In genomic region chrX:162844447-162845100, GRCm38 (mm10) we compare ENCODE assay signal across 17 mouse cellular contexts. TPM values are rescaled to one million over a fixed set of nuclear protein-coding genes. Genes with fewer than 3 reads are reported as not detected.
DNase-seq lines count a peak whose midpoint lies in the region; ATAC-seq and TF ChIP-seq lines count a peak whose summit lies in the region.
"Had no signal": no experiment of that assay in that cellular context is flagged by ENCODE, and none has a peak within 500 bp of the region (broad histone marks: within the 10 kb centered on the region; RNA-seq: fewer than 3 reads in every experiment).

No protein-coding gene starts in this region.

- H3K9ac ChIP-seq in liver, embryonic 14.5 days (replicated peaks): no peak overlapping the region
- no peak overlapping the region for H3K9ac ChIP-seq in liver, embryonic 11.5 days (ENCODE audit: low read depth, low read length)
- no peak overlapping the region for H3K9ac ChIP-seq in ES-Bruce4 (ENCODE audit: low read depth, poor library complexity, severe bottlenecking)
- no peak overlapping the region for H3K9ac ChIP-seq in forebrain, embryonic 12.5 days
- H3K9ac ChIP-seq: embryonic facial prominence, embryonic 15.5 days; liver, embryonic 15.5 days; midbrain, embryonic 12.5 days had no signal

- WGBS in liver, embryonic 14.5 days (ENCODE audit: insufficient replicate concordance): 58% methylated on average over 8 of the region's 8 CpGs
- 69% methylated on average over 8 of the region's 8 CpGs for WGBS in liver, embryonic 11.5 days
- WGBS in forebrain, embryonic 12.5 days: 70% methylated on average over 8 of the region's 8 CpGs

- peak; percentile 48 to 61 for DNase-seq in cerebellum, postnatal 10 days
- DNase-seq in cerebellum, adult 18-20 months: no peak
- DNase-seq in liver, embryonic 14.5 days (ENCODE audit: low read depth in 3 of 3, low spot score in 3 of 3): no peak
- DNase-seq in liver, embryonic 11.5 days (ENCODE audit: low spot score): no peak
- peak; percentile 7 for DNase-seq in kidney, postnatal 10 days
- no peak for DNase-seq in left cerebral cortex, postnatal 25 days (ENCODE audit: low spot score in 2 of 2)
- DNase-seq: B cell, adult 2 months; cerebellum, postnatal 36 days; right cerebral cortex, adult 18-20 months had no signal

- H3K4me3 ChIP-seq in liver, embryonic 14.5 days (ENCODE audit: insufficient read depth in 1 of 2, low read depth in 2 of 2, low read length in 2 of 2): no peak overlapping the region
- no peak overlapping the region for H3K4me3 ChIP-seq in liver, embryonic 11.5 days (ENCODE audit: low read depth, low read length)
- H3K4me3 ChIP-seq in ES-Bruce4 (ENCODE audit: low read depth, low read length): no peak overlapping the region
- H3K4me3 ChIP-seq in forebrain, embryonic 12.5 days (replicated peaks): no peak overlapping the region
- H3K4me3 ChIP-seq: embryonic facial prominence, embryonic 15.5 days; left cerebral cortex, adult 2 months; liver, embryonic 15.5 days; midbrain, embryonic 12.5 days had no signal

- no peaks in the 10 kb centered on the region for H3K4me1 ChIP-seq in liver, embryonic 14.5 days (replicated peaks; ENCODE audit: control insufficient read depth in 2 of 2, insufficient read depth in 2 of 2, low read length in 1 of 2)
- no peaks in the 10 kb centered on the region for H3K4me1 ChIP-seq in liver, embryonic 11.5 days (replicated peaks; ENCODE audit: control insufficient read depth, insufficient read depth, low read length)
- H3K4me1 ChIP-seq in ES-Bruce4 (ENCODE audit: control insufficient read depth, insufficient read depth, low read length): peaks cover 1% of the 10 kb centered on the region
- H3K4me1 ChIP-seq in forebrain, embryonic 12.5 days: no peaks in the 10 kb centered on the region
- H3K4me1 ChIP-seq: embryonic facial prominence, embryonic 15.5 days; liver, embryonic 15.5 days; midbrain, embryonic 12.5 days had no signal

- no peak overlapping the region for H3K4me2 ChIP-seq in liver, embryonic 14.5 days (ENCODE audit: low read depth)
- H3K4me2 ChIP-seq in liver, embryonic 11.5 days: no peak overlapping the region
- H3K4me2 ChIP-seq in forebrain, embryonic 12.5 days: no peak overlapping the region
- H3K4me2 ChIP-seq: embryonic facial prominence, embryonic 15.5 days; liver, embryonic 15.5 days; midbrain, embryonic 12.5 days had no signal

- H3K9me3 ChIP-seq in liver, embryonic 14.5 days (ENCODE audit: control insufficient read depth, low read length): no peaks in the 10 kb centered on the region
- no peaks in the 10 kb centered on the region for H3K9me3 ChIP-seq in liver, embryonic 11.5 days (ENCODE audit: control insufficient read depth, low read length)
- H3K9me3 ChIP-seq in ES-Bruce4 (replicated peaks; ENCODE audit: control insufficient read depth, insufficient read depth, low read length, poor library complexity, severe bottlenecking): peaks cover 16% of the 10 kb centered on the region
- H3K9me3 ChIP-seq in forebrain, embryonic 12.5 days: no peaks in the 10 kb centered on the region
- H3K9me3 ChIP-seq: embryonic facial prominence, embryonic 15.5 days; liver, embryonic 15.5 days; midbrain, embryonic 12.5 days had no signal

- intact Hi-C loops in left cerebral cortex, postnatal 25 days (cut with DNase I): no loop called here

- no peaks in the 10 kb centered on the region for H3K36me3 ChIP-seq in liver, embryonic 14.5 days (replicated peaks; ENCODE audit: control insufficient read depth, insufficient read depth, low read depth)
- H3K36me3 ChIP-seq in liver, embryonic 11.5 days (ENCODE audit: control insufficient read depth, insufficient read depth, low read length): no peaks in the 10 kb centered on the region
- no peaks in the 10 kb centered on the region for H3K36me3 ChIP-seq in ES-Bruce4 (ENCODE audit: control insufficient read depth, insufficient read depth, low read length, poor library complexity, severe bottlenecking)
- H3K36me3 ChIP-seq in forebrain, embryonic 12.5 days (replicated peaks): no peaks in the 10 kb centered on the region
- H3K36me3 ChIP-seq: embryonic facial prominence, embryonic 15.5 days; liver, embryonic 15.5 days; midbrain, embryonic 12.5 days had no signal

- no peak for ATAC-seq in liver, embryonic 14.5 days (ENCODE audit: insufficient read depth)
- ATAC-seq in liver, embryonic 11.5 days (replicated peaks; ENCODE audit: low FRiP score): no peak
- ATAC-seq in forebrain, embryonic 12.5 days (ENCODE audit: low FRiP score): no peak
- ATAC-seq: forebrain, embryonic 16.5 days; Patski had no signal

- no peak for TF ChIP-seq EP300 in liver, embryonic 14.5 days (IDR thresholded peaks at IDR 0.05; ENCODE audit: low read depth)
- TF ChIP-seq EP300 in ES-Bruce4 (IDR thresholded peaks at IDR 0.05; ENCODE audit: insufficient read depth, low read depth, low read length): no peak

- H3K27ac ChIP-seq in liver, embryonic 14.5 days: no peak overlapping the region
- no peak overlapping the region for H3K27ac ChIP-seq in liver, embryonic 11.5 days (ENCODE audit: low read depth, low read length)
- H3K27ac ChIP-seq in ES-Bruce4 (ENCODE audit: insufficient read depth, low read length): no peak overlapping the region
- no peak overlapping the region for H3K27ac ChIP-seq in forebrain, embryonic 12.5 days
- H3K27ac ChIP-seq: embryonic facial prominence, embryonic 15.5 days; left cerebral cortex, adult 2 months; liver, embryonic 15.5 days; midbrain, embryonic 12.5 days had no signal

- peak; percentile 51 for TF ChIP-seq CTCF in liver, embryonic 14.5 days (IDR thresholded peaks at IDR 0.05; ENCODE audit: low read depth)
- TF ChIP-seq CTCF in ES-Bruce4 (IDR thresholded peaks at IDR 0.05; ENCODE audit: low read depth, low read length): peak; percentile 63

- H3K27me3 ChIP-seq in liver, embryonic 14.5 days (ENCODE audit: control insufficient read depth, insufficient read depth, low read length): no peaks in the 10 kb centered on the region
- no peaks in the 10 kb centered on the region for H3K27me3 ChIP-seq in liver, embryonic 11.5 days (replicated peaks; ENCODE audit: control insufficient read depth, insufficient read depth, low read length)
- no peaks in the 10 kb centered on the region for H3K27me3 ChIP-seq in ES-Bruce4 (ENCODE audit: control insufficient read depth, insufficient read depth, low read length, poor library complexity, severe bottlenecking)
- H3K27me3 ChIP-seq in forebrain, embryonic 12.5 days: no peaks in the 10 kb centered on the region
- H3K27me3 ChIP-seq: embryonic facial prominence, embryonic 15.5 days; liver, embryonic 15.5 days; midbrain, embryonic 12.5 days; Patski had no signal

- TF ChIP-seq POLR2A in ES-Bruce4 (IDR thresholded peaks at IDR 0.05; ENCODE audit: insufficient read depth, low read length): no peak

RNA-seq across cellular contexts. Expression of gene Txlng, which starts 15.3 kb away (rescaled TPM):
- 3.5 and 5.4 TPM in 2 replicates for polyA plus RNA-seq in liver, embryonic 14.5 days (2012; rRNA removed)
- polyA plus RNA-seq in liver, embryonic 14.5 days (2014; fragmentation: Nextera tagmentation; extraction: Ambion mirVana): 6.2 and 7.1 TPM in 2 replicates
- 21.3 and 21.9 TPM in 2 replicates for polyA plus RNA-seq in liver, embryonic 11.5 days (2014; fragmentation: Nextera tagmentation; extraction: Ambion mirVana)
- 66.3 and 67.1 TPM in 2 replicates for polyA plus RNA-seq in ES-Bruce4 (2011; ENCODE audit: insufficient read depth, insufficient read length, low read depth, missing spikeins)
- polyA plus RNA-seq in forebrain, embryonic 12.5 days (2016; fragmentation: Nextera tagmentation; extraction: Ambion mirVana): 16.3 and 18.8 TPM in 2 replicates
- 10 to 100 TPM; 18.2 to 21.0 TPM for total RNA-seq in left cerebral cortex, postnatal 25 days (2021)

RNA-seq across cellular contexts. Expression of gene Syap1, which starts 43.7 kb away (rescaled TPM):
- 3.9 and 6.6 TPM in 2 replicates for polyA plus RNA-seq in liver, embryonic 14.5 days (2012; rRNA removed)
- polyA plus RNA-seq in liver, embryonic 14.5 days (2014; fragmentation: Nextera tagmentation; extraction: Ambion mirVana): 13.2 and 14.5 TPM in 2 replicates
- 27.0 and 28.2 TPM in 2 replicates for polyA plus RNA-seq in liver, embryonic 11.5 days (2014; fragmentation: Nextera tagmentation; extraction: Ambion mirVana)
- 25.2 and 26.2 TPM in 2 replicates for polyA plus RNA-seq in ES-Bruce4 (2011; ENCODE audit: insufficient read depth, insufficient read length, low read depth, missing spikeins)
- polyA plus RNA-seq in forebrain, embryonic 12.5 days (2016; fragmentation: Nextera tagmentation; extraction: Ambion mirVana): 27.1 and 27.9 TPM in 2 replicates
- total RNA-seq in left cerebral cortex, postnatal 25 days (2021): 10 to 100 TPM; 28.1 to 28.7 TPM

RNA-seq across cellular contexts. Expression of gene Ctps2, which starts 56.5 kb away (rescaled TPM):
- polyA plus RNA-seq in liver, embryonic 14.5 days (2012; rRNA removed): 9.7 and 11.4 TPM in 2 replicates
- 37.6 and 38.1 TPM in 2 replicates for polyA plus RNA-seq in liver, embryonic 14.5 days (2014; fragmentation: Nextera tagmentation; extraction: Ambion mirVana)
- polyA plus RNA-seq in liver, embryonic 11.5 days (2014; fragmentation: Nextera tagmentation; extraction: Ambion mirVana): 73.4 and 92.3 TPM in 2 replicates
- polyA plus RNA-seq in ES-Bruce4 (2011; ENCODE audit: insufficient read depth, insufficient read length, low read depth, missing spikeins): 47.9 and 50.8 TPM in 2 replicates
- polyA plus RNA-seq in forebrain, embryonic 12.5 days (2016; fragmentation: Nextera tagmentation; extraction: Ambion mirVana): 87.7 and 93.5 TPM in 2 replicates
- 10 to 100 TPM; 47.1 to 57.5 TPM for total RNA-seq in left cerebral cortex, postnatal 25 days (2021)

Comparison
In these comparisons a context has a peak if more than half of its experiments do, and no peak if none do; other contexts are left out.
1. DNase-seq: peak in cerebellum, postnatal 10 days (2 of 2) and kidney, postnatal 10 days (single experiment); none in cerebellum, adult 18-20 months (0 of 2), liver, embryonic 14.5 days (0 of 3), liver, embryonic 11.5 days (single experiment) and left cerebral cortex, postnatal 25 days (0 of 2).